Mouse (Mus musculus): Measurements from ENCODE around the gene Chd4.

The Chd4 gene

DNA sequence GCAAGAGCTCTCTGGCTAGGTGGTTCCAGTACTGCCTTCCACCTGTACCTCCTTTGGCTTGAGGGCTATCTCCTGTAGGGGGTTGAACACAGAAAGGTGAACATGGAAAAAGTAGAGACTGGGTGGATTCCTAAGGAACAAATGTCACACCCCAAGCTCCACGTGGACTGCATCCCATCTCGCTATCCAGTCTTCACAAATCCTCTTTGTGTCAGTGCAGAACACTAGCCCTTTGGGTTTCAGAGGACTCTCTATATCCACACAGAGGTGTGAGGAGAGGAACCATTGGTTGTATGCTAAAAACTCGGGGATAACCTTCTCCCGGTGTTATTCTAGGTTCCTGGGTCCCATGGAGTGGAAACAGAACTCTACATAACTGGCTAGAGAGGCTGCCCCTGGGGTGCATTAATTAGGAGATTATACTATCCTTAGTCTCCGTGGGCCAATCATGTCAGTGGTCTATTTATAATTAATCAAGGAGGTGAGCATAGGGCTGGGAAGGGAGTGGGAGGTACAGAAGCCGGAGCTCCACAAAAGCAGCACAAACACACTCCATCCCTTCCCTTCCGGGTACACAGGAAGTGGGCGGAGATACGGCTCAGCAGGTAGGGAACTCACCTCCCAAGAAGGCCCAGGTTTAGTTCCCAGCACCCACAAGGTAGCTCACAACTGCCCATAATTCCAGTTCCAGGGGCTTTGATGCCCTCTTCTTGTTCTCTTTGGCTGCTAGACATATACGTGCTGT is 5.3 kb upstream of the Chd4 start:
- in situ Hi-C loops (cut with MboI, MseI) = no loop called here

- in situ Hi-C loops (cut with MboI, MseI) = no loop called here
Observed at GRCm38 (mm10) chr6:125092372-125092771, 3.4 kb upstream of the Chd4 start.

DNA sequence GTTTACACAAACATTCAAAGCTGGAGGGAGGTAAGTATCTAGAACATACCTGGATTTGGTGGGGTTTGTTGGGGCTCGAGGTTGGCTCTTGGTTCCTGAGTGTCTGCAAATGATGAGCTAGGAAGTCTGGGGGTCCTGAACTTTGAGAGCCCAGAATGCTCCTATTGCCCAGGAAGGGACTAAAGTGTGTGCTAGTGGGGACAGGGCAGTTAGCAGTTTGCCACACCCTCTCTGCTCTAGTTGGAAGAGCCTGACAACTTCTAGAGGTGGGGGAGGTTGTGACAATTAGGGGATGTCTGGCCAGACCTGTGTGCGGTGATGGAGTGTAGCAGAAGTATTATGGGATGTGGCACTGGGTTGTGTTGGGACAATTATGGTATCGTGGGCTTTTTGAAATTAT is 938 bp upstream of the Chd4 start:
- in situ Hi-C loops (cut with MboI, MseI) = no loop called here

DNA sequence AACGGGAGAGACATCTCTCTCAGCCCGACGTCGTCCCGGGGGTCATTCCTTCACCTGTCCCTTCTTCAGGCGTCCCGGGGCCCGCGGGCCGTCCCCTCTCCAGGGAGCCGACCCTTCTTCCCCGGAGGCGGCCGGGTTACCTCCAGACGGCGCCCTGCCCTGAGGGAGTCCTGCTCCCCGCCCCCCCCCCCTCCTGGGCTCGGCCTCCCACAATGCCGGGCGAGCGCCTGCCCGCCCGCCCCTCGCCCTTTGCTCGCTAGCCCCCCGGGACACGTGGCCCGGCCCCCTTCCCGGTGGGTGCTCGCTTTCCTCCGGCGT is 457 bp downstream of the Chd4 start:
- in situ Hi-C loops (cut with MboI, MseI) = no loop called here

DNA sequence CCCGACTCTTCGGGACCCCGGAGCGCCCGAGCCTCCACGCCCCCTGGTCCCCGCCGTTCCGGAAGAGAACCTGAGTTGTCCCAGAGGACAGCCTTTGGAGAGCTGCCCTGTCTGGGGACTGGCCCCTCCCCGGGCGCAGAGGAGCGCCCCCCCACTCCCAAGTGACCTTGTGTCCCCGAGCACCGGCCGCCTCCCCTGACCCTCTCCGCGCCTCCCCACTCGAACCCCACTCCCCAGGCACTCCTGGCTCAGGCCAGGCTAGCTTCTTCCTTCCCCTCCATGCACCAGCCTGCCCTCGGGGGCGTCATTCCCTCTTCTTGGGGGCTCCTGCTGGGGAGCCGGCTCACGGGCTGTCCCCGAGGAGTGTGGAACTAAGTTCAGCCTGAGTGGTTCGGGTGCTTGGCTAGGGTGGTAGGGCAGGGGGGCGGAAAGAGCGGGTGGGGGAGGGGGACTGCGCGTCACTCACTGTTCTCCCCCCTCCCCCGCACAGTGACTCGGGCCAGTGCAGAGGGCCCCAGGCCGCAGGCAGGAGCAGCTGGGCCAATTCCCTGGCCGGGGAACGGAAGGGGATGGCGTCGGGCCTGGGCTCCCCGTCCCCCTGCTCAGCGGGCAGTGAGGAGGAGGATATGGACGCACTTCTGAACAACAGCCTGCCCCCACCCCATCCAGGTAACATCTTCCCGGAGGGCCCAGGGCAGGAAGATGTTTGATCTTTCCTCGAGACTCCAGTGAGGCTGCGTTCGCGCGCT is 990 bp downstream of the Chd4 start:
- in situ Hi-C loops (cut with MboI, MseI) = no loop called here

DNA sequence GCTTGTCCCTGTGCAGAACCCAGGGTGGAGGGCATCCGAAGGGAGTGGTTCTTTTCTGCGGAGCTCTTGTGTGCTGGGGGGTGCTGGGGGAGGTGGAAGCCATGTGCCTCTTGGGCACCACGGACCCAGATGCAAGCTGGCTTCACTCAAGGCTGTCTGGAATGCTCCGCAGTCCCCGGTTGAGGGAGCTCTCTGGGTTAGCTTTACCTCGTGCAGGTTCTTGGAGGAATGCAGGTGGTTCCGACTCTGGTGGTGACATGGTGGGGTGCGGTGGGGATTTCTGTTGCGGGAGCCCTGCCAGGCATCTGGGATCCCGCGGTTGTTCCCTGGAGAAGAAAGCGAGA is 1.5 kb downstream of the Chd4 start:
- in situ Hi-C loops (cut with MboI, MseI) = no loop called here

DNA sequence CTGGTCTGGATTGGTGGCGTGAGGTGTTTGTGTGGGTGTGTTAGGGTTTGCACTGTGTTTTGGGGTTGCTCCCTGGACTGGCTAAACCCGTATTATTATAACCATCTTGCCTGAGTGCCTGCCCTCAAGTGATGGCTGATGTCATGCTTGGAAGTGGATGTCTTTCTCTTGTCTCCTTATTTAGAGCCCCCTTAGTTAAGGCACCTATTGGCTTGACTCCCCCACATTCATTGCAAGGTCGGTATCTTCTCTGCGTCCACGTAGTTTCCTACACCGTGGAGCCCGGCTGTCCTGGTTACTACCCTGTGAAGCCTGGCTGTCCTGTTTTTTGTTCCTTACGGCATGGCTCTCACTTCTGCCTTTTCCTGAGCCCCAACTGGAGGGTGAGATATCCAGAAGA is 2.2 kb downstream of the Chd4 start:
- in situ Hi-C loops (cut with MboI, MseI) = no loop called here

DNA sequence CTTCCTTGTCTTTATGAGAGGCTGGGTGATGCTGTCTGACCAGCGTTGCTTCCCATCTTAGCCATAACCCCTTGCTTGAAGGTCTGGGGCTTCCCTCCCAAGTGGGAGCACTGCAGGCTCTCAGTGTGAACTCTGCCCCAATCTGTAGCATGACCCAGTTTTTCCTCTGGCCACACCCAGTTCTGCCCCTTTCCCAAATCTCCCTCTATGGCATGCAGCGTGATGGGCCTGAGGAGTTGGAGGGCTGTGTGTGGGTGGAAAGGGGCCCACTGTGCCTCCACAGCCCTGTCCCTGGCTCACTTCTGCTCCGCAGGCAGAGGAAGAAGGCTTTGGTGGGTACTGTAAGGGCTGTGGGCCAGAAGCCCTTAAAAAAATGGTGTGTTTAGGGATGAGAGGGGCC is 2.7 kb downstream of the Chd4 start:
- in situ Hi-C loops (cut with MboI, MseI) = no loop called here

DNA sequence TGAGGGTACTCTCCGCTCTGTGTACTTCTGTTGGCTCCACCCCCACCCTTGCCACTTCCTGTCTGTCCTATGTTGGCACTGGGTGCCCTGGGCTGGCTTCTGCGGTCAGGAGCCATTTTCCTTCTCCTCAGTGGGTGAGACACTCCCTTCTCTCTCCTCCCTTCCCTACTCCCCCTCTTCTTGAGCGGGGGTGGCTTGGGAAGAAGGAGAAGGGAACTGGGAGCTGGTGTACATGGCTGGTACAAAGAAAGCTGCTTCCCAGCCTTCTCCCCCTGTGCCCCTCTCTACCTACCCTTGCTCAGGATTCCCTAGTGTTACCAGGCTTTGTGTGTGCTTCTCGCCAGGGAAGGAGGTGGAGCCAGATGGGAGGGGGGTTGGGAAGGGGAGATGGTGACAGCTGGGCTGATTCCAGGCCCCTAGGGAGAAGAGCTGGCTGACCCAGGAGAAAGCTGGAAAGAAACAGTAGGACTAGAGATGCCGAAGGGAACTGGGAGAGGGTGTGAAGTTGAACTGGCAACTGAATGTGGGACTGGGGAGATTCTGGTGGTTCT is 3.7 kb downstream of the Chd4 start:
- in situ Hi-C loops (cut with MboI, MseI) = no loop called here

- in situ Hi-C loops (cut with MboI, MseI) = no loop called here
Observed at GRCm38 (mm10) chr6:125101444-125101843, 5.7 kb downstream of the Chd4 start.

DNA sequence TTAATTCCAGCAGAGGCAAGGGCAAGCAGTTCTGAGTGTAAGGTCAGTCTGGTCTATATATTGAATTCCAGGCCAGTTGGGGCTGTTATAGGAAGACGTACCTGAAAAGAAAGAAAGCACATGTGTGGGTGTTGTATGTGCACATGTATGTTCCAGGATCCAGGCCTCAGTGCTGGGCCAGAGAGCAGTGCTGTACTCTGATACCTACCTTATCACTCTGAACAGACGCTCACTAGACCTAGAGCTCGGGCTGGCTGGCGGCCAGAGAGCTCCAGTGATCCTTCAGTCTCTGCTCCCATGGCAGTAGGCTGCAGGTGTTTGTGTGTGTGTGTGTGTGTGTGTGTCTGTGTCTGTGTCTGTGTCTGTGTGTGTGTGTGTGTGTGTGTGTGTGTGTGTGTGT is 8.4 kb downstream of the Chd4 start:
- in situ Hi-C loops (cut with MboI, MseI) = no loop called here

DNA sequence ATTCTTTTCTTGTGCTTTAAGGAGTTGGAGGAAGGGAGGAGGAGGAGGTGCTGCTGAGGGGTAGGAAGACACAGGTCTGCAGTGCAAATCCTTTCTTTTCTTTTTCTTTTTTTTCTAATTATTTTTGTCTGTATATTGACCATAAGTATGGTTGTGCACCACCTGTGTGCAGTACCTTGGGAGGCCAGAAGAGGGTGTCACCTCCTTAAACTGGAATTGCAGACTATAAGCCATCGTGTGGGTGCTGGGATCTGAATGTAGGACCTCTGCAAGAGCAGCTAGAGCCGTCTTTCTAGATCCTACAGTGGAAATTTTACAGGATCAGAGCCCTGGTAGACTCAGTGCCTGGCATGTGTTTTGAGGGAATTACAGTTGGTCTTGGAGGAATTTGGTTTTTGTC is 11.9 kb downstream of the Chd4 start:
- in situ Hi-C loops (cut with MboI, MseI) = no loop called here

DNA sequence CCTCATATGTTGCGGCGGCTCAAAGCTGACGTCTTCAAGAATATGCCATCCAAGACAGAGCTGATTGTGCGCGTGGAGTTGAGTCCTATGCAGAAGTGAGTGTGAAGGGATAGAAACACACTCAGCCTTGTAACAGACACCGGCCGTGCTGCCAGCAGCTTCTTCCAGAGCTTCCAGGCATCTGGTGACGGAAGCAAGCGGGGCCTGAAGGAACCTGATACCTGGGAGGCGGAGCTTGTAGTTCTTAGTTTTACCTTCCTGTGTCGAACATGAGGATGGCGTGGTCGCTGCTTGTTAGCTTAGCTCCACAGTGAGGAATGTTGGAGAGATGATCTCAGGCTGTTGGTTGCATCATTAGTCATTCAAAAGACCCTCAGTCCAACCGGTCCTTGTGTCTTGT is 13.6 kb downstream of the Chd4 start:
- in situ Hi-C loops (cut with MboI, MseI) = no loop called here

DNA sequence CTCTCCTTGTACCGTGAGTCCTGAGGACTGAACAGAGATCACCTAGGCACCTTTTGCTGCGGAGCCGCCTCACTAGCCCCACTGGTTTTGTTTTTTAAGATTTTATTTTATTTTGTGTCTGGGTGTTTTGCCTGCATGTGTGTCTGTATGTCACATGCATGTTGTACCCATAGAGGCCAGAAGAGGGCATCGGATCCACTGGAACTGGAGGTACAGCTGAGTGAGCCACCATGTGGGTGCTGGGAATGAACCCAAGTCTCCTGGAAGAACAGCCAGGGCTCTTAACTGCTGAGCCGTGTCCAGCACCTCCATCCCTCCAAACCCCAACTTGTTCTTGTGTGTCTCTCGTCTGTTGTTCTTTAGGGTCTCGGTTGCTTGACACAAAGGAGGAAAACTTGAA is 15.1 kb downstream of the Chd4 start:
- in situ Hi-C loops (cut with MboI, MseI) = no loop called here

DNA sequence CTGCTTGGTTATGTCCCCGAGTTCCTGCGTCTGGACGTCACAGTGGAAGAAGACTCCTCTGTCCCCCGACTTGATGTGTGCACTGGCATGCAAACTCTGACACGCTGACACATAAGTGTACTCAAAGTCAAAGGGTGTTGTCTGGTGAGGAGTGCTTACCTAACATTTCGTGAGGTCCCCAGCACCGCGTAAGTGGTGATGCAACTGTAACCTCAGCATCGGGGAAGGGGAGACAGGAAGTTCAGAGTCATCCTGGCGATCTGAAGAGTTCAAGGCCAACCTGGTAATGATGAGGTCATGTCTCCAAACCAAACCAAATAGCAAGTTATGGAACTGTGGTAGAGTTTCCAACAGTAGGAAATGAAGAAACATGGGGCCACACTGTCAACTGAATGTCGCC is 16.8 kb downstream of the Chd4 start:
- in situ Hi-C loops (cut with MboI, MseI) = no loop called here

GRCm38 (mm10) chr6:125119387-125119786 is 23.6 kb downstream of the Chd4 start:
- in situ Hi-C loops (cut with MboI, MseI) = no loop called here

- in situ Hi-C loops (cut with MboI, MseI) = no loop called here
Observed at GRCm38 (mm10) chr6:125128724-125129123, 32.9 kb downstream of the Chd4 start.

DNA sequence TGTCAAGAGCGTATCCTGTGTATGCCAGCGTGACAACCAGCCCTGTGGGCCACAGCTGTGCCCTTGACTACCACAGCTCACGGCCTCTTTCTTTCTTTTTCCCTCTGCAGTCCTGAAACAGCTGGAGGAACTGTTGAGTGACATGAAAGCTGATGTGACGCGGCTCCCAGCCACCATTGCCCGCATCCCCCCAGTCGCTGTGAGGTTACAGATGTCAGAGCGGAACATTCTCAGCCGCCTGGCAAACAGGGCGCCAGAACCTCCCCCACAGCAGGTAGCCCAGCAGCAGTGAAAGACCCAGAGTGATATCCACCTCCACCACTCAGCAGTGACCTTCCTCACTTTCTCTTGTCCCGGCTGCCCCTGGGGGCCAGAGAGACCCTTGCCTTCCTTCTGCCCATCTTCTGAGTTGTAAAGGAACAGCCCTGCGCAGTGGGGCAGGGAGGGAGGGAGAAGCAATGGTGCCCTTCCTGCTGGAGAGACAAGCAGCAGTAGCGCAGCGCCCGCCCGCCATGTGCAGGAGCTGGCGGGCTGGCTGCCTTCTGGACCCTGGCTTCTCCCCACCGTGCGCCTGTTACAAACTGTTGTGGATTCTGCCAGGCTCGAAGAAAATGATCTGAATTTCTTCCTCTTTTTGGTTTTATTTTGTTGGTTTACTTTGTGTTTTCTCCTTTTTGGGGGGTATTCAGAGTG is 34.1 kb downstream of the Chd4 start:
- in situ Hi-C loops (cut with MboI, MseI) = no loop called here

DNA sequence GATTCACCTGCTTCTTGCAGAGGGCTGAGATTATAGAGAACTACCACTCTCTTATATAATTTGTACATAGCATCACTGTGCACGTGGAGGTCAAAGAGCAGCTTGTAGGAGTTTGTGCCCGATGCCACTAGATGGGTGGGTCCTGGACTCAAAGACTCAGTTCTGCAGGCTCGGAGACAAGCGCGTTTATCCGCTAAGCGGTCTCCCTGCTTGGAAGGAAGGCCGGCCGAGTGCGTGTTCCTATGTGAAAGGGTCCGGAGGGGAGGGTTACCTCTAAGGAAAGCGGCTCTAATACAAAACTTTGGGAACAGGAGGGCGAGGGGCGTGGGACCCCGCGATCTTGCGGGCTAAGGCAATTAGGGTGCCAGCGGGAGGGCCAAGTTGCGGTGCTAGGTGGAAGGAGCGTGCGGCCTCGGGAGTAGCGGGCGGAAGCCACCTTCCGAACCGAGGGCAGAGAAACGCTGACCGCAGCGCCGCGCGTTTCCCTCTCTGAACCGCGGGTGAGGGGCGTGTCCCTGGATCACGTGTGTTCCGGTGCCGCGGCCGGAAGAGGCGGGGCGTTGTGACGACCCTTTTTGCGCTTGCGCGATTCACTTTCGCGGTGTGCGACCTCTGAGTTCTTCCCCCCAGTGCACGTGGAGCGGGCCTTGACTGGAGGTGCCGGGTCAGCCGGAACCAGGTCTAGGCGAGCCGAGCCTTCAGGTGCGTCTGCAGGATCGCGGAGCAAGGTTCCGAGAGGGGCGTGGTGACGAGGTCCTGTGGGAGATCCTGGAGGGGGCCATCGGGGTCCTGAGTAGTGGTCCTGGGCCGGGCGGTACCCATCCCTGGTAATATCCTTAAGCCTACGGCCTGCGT is 35.7 kb downstream of the Chd4 start, which contains the start of gene Nop2:
TSS of gene Nop2 (plus strand) at position 608 of the 855 bp plus-strand sequence.
- in situ Hi-C loops (cut with MboI, MseI) = no loop called here

DNA sequence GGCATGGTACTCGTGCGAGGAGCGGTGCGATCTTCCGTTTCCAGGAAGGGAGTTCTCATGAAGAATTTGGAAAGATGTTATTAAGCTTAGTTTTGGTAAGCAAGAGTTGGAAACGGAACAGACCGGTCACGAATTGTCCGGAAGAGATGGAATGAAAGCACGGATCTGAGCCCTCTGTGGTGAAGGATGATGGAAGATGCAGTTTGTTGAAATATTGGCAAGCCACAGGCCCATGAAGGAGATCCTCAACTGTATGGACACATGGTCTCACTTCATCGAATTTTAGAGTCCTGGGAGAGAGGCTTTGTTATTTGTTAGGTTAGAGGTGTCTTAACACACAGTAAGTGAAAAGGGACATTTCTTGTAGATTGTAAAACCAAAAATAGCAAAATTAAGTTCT is 36.7 kb downstream of the Chd4 start:
- in situ Hi-C loops (cut with MboI, MseI) = no loop called here

- in situ Hi-C loops (cut with MboI, MseI) = no loop called here
Observed at GRCm38 (mm10) chr6:125137002-125137671, 41.4 kb downstream of the Chd4 start.
